Mouse (Mus musculus) midbrain, embryonic 12.5 days (tissue): ENCODE measurements around the gene Copz1. TPM values are rescaled to one million over a fixed set of nuclear protein-coding genes. Genes with fewer than 3 reads are reported as not detected.
"Not testable (repeated sequence)": the region's sequence is repeated elsewhere in the genome, so short reads cannot be mapped to it uniquely, and the experiment has no call there.

Source experiments
- ATAC-seq: fragments of 200-750 bp; cut with Nextera tagmentation; 2 replicates; pipeline ENCODE4 v1.8.0; 2017; ENCODE audit warnings: low read depth, moderate TSS enrichment, moderate library complexity; ENCODE audit not compliant: low FRiP score
- H3K27ac ChIP-seq: fragments of 300-500 bp; sonication (generic); replicated peaks from 2 replicates; pipeline ENCODE4 v1.5.1; 2016; ENCODE audit warnings: mild to moderate bottlenecking
- H3K27me3 ChIP-seq: fragments of 300-500 bp; sonication (generic); 2 replicates; pipeline ENCODE4 v1.6.1; 2016; ENCODE audit warnings: mild to moderate bottlenecking
- H3K36me3 ChIP-seq: fragments of 300-500 bp; sonication (generic); 2 replicates; pipeline ENCODE4 v1.6.1; 2016
- H3K4me1 ChIP-seq: fragments of 300-500 bp; sonication (generic); 2 replicates; pipeline ENCODE4 v1.6.1; 2016
- H3K4me2 ChIP-seq: fragments of 300-500 bp; sonication (generic); replicated peaks from 2 replicates; pipeline ENCODE4 v1.6.1; 2016; ENCODE audit warnings: mild to moderate bottlenecking, moderate library complexity
- H3K4me3 ChIP-seq: fragments of 300-500 bp; sonication (generic); 2 replicates; pipeline ENCODE4 v1.5.1; 2016; ENCODE audit warnings: mild to moderate bottlenecking
- H3K9ac ChIP-seq: fragments of 300-500 bp; sonication (generic); replicated peaks from 2 replicates; pipeline ENCODE4 v1.6.1; 2016; ENCODE audit warnings: mild to moderate bottlenecking, moderate library complexity
- H3K9me3 ChIP-seq: fragments of 300-500 bp; sonication (generic); 2 replicates; pipeline ENCODE4 v1.6.1; 2016; ENCODE audit warnings: mild to moderate bottlenecking
- WGBS: fragments of 180-500 bp; shearing (Covaris S2); methylation state at CpG from one replicate; pipeline ENCODE4 v1.1.7; 2016; 5-methylcytosine and 5-hydroxymethylcytosine counted together
- polyA plus RNA-seq: library from polyadenylated mRNA; unstranded; fragments of >200 nt; fragmentation: Nextera tagmentation; extraction: Ambion mirVana; gene quantifications from 2 replicates; pipeline ENCODE4 v1.2.1, GENCODE M21; 2016

Gene Copz1
- polyA plus RNA-seq, 1 experiment from 2014 or later: 235 TPM

DNA sequence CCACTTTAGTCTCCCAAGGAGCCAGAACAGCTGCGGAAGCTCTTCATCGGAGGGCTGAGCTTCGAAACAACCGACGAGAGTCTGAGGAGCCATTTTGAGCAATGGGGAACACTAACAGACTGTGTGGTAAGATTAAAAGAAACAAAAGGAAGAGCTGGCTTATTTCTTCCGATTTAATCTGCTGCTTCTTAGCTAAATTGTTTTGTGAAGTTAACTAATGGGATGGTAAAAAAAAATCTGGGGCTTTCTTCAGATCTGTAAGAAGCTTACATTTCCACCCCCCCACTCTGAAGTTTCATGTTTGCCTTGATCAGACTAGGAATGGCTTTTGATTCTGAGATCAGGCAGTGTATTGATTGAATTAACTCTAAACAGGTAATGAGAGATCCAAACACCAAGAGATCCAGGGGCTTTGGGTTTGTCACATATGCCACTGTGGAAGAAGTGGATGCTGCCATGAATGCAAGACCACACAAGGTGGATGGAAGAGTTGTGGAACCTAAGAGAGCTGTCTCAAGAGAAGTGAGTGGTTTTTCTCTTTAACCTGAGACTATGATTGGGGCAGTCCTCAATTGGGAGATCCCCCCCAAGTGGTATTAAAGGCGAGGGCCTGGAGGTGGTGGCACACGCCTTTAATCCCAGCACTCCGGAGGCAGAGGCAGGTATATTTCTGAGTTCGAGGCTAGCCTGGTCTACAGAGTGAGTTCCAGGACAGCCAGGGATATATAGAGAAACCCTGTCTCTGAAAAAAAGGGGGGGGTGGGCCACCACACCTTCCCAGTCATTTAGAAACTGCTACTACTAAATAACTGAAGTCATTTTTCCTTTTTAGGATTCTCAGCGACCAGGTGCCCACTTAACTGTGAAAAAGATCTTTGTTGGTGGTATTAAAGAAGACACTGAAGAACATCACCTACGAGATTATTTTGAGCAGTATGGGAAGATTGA is 31.2 kb upstream of the Copz1 start:
- peak overlapping the region; percentile 93 for H3K4me2 ChIP-seq
- not testable (repeated sequence) for ATAC-seq, H3K27me3 ChIP-seq, H3K9me3 ChIP-seq
- peak overlapping the region; percentile 78 for H3K9ac ChIP-seq
- peaks cover 43% of the 10 kb centered on the region for H3K36me3 ChIP-seq
- peaks cover 35% of the 10 kb centered on the region for H3K4me1 ChIP-seq
- WGBS: 12% methylated on average over 12 of the region's 12 CpGs
- peak overlapping the region; percentile 72 for H3K4me3 ChIP-seq
- peak overlapping the region; percentile 93 for H3K27ac ChIP-seq

DNA sequence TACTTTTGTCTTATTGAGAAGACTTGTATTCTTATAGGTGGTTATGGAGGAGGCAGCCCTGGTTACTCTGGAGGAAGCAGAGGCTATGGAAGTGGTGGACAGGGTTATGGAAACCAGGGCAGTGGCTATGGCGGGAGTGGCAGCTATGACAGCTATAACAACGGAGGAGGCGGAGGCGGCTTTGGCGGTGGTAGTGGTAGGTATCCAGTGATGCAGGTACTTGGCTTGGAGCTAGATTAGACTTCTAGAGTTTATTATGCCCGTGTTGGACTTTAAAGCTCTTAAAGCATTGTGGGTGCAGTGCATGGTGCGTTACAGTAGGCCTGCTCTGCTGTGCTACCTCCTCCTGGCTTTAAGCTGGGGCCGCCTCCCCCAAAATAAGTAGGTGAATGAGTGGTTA is 29.6 kb upstream of the Copz1 start:
- Histone ChIP-seq H3K9me3 (no peaks in the 10 kb centered on the region), H3K27me3 (no peaks in the 10 kb centered on the region), H3K4me1 (peaks cover 33% of the 10 kb centered on the region), H3K9ac (peak overlapping the region; percentile 54), H3K4me2 (peak overlapping the region; percentile 93), H3K27ac (no peak overlapping the region), H3K4me3 (peak overlapping the region; percentile 72), H3K36me3 (peaks cover 58% of the 10 kb centered on the region)
- no peak for ATAC-seq
- WGBS: 69% methylated on average over 8 of the region's 8 CpGs

DNA sequence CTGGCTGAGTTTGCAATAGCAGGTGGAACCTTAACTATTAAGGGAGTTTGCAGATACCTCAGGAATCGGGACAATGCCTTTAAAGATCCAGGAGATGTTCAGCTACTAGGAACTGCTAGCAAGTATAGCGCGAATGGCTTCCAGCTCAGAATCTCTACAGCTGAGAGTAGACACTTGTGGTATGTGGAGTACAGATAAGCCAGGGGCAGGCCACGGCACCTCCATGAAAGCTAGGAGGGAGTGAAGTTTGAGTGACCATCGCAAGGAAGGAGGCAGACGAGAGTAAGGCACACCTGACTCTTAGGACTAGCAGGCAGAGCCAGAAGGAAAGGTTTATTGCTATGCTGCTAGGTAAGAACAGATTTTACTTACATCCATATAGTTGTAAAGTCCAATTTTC is 26.9 kb upstream of the Copz1 start:
- Histone ChIP-seq H3K27ac (no peak overlapping the region), H3K9ac (no peak overlapping the region), H3K4me2 (no peak overlapping the region), H3K4me3 (no peak overlapping the region), H3K4me1 (peaks cover 32% of the 10 kb centered on the region), H3K9me3 (no peaks in the 10 kb centered on the region), H3K36me3 (peaks cover 72% of the 10 kb centered on the region), H3K27me3 (no peaks in the 10 kb centered on the region)
- ATAC-seq: no peak
- WGBS: 88% methylated on average over 6 of the region's 6 CpGs

DNA sequence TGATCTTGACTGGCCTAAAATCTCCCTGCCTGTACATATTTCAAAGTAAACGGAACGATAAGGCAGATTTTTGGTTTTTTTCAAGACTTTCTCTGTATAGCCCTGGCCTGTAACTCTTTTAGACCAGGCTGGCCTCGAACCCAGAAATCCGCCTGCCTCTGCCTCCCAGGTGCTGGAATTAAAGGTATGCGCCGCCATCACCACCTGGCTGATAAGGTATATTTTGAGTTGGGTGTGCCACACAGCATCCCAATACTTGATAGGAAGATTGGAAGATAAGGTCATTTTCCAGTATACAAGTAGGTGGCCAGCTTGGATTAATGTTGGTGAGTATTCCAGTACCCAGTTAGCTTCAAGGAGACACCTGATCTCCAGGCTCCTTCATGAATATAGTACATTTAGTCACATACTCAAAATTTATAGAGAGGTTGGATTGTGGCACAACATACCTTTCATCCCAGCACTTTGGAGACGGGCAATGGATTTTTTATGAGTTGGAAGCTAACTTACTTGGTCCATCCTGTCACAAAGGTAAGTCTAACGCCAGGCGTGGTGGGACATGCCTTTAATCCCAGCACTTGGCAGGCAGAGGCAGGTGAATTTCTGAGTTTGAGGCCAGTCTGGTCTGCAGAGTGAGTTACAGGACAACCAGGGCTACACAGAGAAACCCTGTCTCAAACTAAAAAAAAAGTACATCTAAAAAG is 25.3 kb upstream of the Copz1 start:
- ATAC-seq: no peak
- H3K36me3 ChIP-seq: peaks cover 62% of the 10 kb centered on the region
- WGBS: 93% methylated on average over 9 of the region's 9 CpGs
- no peak overlapping the region for H3K27ac ChIP-seq
- H3K9ac ChIP-seq: no peak overlapping the region
- H3K4me3 ChIP-seq: no peak overlapping the region
- peaks cover 25% of the 10 kb centered on the region for H3K4me1 ChIP-seq
- no peaks in the 10 kb centered on the region for H3K9me3 ChIP-seq
- H3K4me2 ChIP-seq: no peak overlapping the region
- H3K27me3 ChIP-seq: no peaks in the 10 kb centered on the region

DNA sequence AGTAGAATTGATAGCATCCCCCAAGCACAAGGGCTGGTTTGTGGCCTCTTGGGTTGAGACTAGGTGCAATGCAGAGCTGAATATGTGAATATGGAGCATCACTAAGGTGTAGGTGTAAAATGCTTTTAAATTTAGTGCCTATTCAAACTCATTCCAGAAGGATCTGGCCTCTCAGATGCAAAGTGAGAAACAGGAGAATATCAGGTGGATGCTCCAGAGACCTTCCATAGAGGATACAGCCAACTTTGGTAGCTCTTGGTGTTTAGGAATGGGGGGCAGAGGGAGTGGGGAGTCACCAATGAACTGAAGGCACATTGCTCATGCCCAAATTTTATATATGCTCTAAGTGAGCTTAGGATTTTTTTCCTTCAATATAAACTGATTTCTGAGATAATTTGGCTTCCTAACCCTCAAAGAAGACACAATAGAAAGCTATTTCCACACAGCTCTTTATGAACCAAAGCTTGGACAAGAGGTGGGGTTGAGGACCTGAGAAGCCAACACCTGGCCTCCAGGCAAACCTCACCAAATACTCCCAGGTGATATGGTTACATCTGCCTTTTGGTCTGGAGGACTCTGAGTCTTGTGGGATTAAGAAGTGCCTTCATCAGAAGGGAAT is 24.6 kb upstream of the Copz1 start:
- H3K4me1 ChIP-seq: peaks cover 19% of the 10 kb centered on the region
- H3K27me3 ChIP-seq: no peaks in the 10 kb centered on the region
- H3K4me3 ChIP-seq: no peak overlapping the region
- no peak overlapping the region for H3K27ac ChIP-seq
- H3K9ac ChIP-seq: no peak overlapping the region
- no peak overlapping the region for H3K4me2 ChIP-seq
- no peak for ATAC-seq
- no peaks in the 10 kb centered on the region for H3K9me3 ChIP-seq
- peaks cover 55% of the 10 kb centered on the region for H3K36me3 ChIP-seq

DNA sequence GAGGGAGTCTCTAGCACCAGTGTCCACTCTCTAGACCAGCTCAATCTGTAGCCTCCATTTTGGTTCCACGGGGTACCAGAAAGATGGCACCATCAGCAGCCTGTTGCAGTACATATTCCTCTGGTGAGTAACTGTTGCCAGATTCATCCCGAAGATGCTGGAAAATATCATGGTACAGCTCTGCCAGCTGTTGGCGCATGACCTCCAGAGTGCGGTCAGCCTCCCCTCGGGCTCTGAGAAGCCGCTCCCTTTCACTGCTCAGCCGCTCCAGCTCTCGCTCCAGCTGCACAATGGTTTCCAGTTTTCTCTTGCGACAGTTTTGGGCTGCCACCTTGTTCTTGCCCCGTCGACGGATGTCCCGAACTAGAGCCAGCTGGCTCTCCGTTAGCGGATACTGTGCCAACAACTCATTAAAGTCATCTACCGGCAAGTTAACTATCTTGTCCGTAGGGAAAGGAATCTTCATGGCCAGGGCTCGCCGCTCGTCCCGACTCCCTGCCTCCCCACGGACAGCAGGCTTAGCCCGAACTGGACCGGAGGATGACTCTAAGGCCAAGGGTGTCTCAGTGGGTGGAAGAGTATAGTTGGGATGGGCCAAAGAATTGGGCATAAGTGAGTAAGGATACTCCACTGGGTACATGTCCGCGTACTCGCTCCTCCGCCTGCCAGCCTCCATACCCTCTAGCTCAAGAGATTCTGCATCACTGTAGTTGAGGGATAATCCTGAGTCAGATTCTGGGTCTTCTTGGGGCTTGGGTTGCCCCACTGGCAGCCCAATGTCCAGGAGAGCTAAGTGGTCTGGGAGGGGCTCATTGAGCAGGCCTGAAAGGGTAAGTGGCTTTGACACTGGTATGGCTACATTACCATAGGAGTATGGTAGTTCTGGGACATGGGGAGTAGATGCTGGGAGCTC is 23.9 kb upstream of the Copz1 start:
- Histone ChIP-seq H3K4me3 (no peak overlapping the region), H3K36me3 (peaks cover 48% of the 10 kb centered on the region), H3K27ac (no peak overlapping the region), H3K4me2 (no peak overlapping the region), H3K9me3 (no peaks in the 10 kb centered on the region), H3K4me1 (peaks cover 11% of the 10 kb centered on the region), H3K9ac (no peak overlapping the region), H3K27me3 (no peaks in the 10 kb centered on the region)
- WGBS: 85% methylated on average over 28 of the region's 28 CpGs
- peak; percentile 52; the same call in 1 of the 2 replicates for ATAC-seq

DNA sequence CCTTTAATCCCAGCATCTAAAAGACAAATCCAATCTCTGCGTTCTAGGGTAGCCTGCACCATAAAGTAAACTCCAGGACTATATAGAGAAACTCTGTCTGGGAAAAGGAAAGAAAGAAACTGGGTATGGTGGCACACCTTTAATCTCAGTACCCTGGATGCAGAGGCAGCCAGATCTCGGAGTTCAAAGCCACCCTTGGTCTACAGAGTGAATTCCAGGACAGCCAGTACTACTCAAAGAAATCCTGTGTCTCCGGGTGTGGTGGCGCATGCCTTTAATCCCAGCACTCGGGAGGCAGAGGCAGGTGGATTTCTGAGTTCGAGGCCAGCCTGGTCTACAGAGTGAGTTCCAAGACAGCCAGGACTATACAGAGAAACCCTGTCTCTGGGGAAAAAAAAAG is 23.0 kb upstream of the Copz1 start:
- H3K4me3 ChIP-seq, H3K9ac ChIP-seq, H3K9me3 ChIP-seq, H3K4me1 ChIP-seq, H3K4me2 ChIP-seq, H3K27ac ChIP-seq, ATAC-seq, H3K27me3 ChIP-seq: not testable (repeated sequence)
- H3K36me3 ChIP-seq: peaks cover 43% of the 10 kb centered on the region
- 86% methylated on average over 6 of the region's 6 CpGs for WGBS

DNA sequence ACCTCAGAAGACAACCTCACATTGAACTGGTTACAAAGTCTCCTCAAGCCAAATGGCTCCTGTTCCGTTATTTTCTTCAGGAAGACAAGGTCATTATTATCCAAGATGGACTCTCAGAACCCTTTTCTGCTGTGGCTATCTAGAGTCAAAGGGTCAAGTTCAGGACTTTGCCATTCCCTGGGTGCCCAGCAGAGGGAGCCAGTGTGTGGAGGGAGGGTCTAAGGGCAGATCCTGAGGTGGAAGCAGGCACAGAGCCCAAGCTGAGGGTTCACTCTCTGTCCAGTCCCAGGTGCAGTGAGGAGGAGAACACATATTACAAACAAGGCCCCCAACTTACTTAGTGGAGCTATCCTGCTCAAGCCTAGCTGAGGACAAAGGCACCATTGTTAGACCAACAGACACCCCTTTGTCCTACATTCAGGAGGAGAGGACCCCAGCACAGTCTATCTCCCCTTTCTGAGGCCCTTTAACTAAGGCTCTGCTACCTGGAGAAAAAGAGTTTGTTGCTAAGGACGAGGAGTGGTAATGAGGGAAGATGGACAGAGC is 22.2 kb upstream of the Copz1 start:
- WGBS: 34% methylated on average over 2 of the region's 2 CpGs
- Histone ChIP-seq H3K9me3 (no peaks in the 10 kb centered on the region), H3K4me1 (peaks cover 12% of the 10 kb centered on the region), H3K27me3 (peaks cover 10% of the 10 kb centered on the region), H3K36me3 (peaks cover 38% of the 10 kb centered on the region), H3K4me2 (no peak overlapping the region), H3K9ac (no peak overlapping the region), H3K27ac (0 out of 2 replicates have a peak overlapping the region, but pooled peaks have one; percentile 26), H3K4me3 (no peak overlapping the region)
- no peak for ATAC-seq

DNA sequence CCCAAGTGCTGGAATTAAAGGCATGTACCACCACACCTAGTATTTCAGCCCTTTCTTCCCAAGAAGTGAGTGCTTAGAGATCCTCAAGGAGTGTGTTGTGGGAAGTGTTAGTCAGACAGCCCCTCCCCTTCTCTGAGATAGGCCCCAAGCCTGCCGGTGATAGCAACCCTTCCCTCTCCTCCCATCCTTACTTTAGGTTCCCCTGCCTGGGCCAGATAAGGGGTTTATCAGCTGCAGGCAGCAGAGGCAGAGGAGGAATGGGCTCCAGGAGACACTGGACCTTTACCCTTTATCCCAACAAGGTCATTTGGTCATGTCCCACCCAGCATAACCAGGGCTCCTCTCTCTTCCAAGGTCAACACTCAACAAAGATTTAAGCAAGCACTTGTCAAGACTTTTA is 20.9 kb upstream of the Copz1 start:
- peaks cover 14% of the 10 kb centered on the region for H3K27me3 ChIP-seq
- H3K27ac ChIP-seq: no peak overlapping the region
- 80% methylated on average over 1 of the region's 1 CpGs for WGBS
- ATAC-seq: no peak
- no peaks in the 10 kb centered on the region for H3K9me3 ChIP-seq
- H3K36me3 ChIP-seq: peaks cover 26% of the 10 kb centered on the region
- no peak overlapping the region for H3K9ac ChIP-seq
- no peak overlapping the region for H3K4me2 ChIP-seq
- no peak overlapping the region for H3K4me3 ChIP-seq
- H3K4me1 ChIP-seq: peaks cover 15% of the 10 kb centered on the region

DNA sequence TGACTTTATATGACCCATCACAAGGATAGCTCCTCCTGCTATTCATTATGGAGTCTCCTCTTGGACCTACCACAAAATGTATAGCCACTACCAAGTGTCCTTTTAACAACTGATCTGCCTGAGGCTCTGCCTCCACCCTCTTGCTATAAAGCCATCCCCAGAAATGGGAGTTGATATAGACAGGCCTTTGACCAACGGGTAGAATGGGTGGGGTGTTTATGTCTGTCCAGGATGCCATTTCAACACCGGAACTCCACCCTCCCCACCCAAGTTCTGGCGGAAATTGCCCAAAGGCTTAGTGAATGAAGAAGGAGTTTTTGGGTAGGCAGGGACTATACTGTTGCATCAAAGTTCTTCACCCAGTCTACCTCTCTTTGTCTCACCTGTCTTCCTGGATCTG is 19.9 kb upstream of the Copz1 start:
- WGBS: 87% methylated on average over 3 of the region's 3 CpGs

DNA sequence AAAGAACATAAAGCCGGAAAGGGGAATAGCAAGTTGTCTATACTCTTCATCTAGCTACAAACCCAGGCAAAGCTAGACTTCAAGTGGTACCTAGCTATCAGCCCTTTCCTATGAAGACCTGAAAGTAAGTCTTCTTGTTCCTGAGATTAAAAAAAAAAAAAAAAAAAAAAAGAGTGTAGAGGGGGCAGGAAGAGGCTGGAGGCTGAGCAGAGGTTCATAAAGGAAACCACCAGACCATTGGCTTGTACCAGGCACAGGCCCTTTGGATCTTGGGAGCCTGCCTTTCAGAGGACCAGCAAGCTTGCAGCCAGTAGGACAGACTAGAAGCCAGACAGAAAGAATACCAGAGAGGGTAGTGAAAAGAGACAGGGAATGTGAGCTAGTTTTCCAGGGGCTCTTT is 19.2 kb upstream of the Copz1 start:
- H3K4me2 ChIP-seq: no peak overlapping the region
- WGBS: 86% methylated on average over 1 of the region's 1 CpGs
- H3K27me3 ChIP-seq: peaks cover 23% of the 10 kb centered on the region
- no peak for ATAC-seq
- no peaks in the 10 kb centered on the region for H3K9me3 ChIP-seq
- H3K36me3 ChIP-seq: peaks cover 9% of the 10 kb centered on the region
- no peak overlapping the region for H3K9ac ChIP-seq
- no peak overlapping the region for H3K27ac ChIP-seq
- no peak overlapping the region for H3K4me3 ChIP-seq
- H3K4me1 ChIP-seq: peaks cover 17% of the 10 kb centered on the region

More for the DNA sequence above, 19.9 kb upstream of the Copz1 start:
- Histone ChIP-seq H3K36me3 (peaks cover 16% of the 10 kb centered on the region), H3K9ac (no peak overlapping the region), H3K4me2 (no peak overlapping the region), H3K9me3 (no peaks in the 10 kb centered on the region), H3K27me3 (peaks cover 16% of the 10 kb centered on the region), H3K4me3 (no peak overlapping the region), H3K4me1 (peaks cover 15% of the 10 kb centered on the region), H3K27ac (no peak overlapping the region)
- ATAC-seq: no peak
